Mouse (Mus musculus): ENCODE measurements around the gene Supt5. TPM values are rescaled to one million over a fixed set of nuclear protein-coding genes. Genes with fewer than 3 reads are reported as not detected.
A peak's percentile ranks its signal among the peaks of the same experiment; 100 is the strongest.

The Supt5 gene
- polyA plus RNA-seq, 1 experiment from 2014 or later = 77.1 TPM

DNA sequence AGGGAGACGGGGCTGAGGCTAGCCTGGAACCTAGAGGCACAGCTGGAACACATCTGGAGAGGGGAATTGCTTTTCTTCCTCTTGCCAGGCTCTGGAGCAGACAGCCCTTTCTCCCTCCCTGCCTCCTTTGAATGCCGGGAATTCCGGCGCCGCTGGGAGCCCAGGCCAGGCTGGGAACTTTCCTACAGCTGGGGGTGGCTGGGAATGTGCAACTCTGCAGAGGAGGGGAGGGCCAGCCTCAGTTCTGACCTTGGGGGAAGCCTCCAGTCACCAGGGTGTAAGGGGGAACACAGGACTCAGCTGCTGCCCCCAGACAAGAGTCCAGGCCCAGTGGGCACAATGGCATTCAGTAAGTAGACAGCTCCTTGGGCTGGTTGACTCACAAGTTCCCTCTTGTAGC lies 18.4 kb upstream of the Supt5 start:
- H3K27me3 ChIP-seq (replicated peaks; ENCODE audit: control insufficient read depth, insufficient read depth, low read length) = no peaks in the 10 kb centered on the region
- no peak overlapping the region for H3K4me3 ChIP-seq (ENCODE audit: low read length)
- 8% methylated on average over 5 of the region's 5 CpGs for WGBS
- no peak overlapping the region for H3K4me2 ChIP-seq (ENCODE audit: low read depth, low read length)
- H3K36me3 ChIP-seq (ENCODE audit: control insufficient read depth, insufficient read depth, low read length) = peaks cover 36% of the 10 kb centered on the region
- peak; percentile 32 for ATAC-seq
- peaks cover 26% of the 10 kb centered on the region for H3K4me1 ChIP-seq (ENCODE audit: control insufficient read depth, insufficient read depth, low read length)
- H3K27ac ChIP-seq (ENCODE audit: low read length) = peak overlapping the region; percentile 60
- no peak overlapping the region for H3K9ac ChIP-seq (ENCODE audit: low read depth, low read length)
- H3K9me3 ChIP-seq (ENCODE audit: control insufficient read depth, low read length) = no peaks in the 10 kb centered on the region

DNA sequence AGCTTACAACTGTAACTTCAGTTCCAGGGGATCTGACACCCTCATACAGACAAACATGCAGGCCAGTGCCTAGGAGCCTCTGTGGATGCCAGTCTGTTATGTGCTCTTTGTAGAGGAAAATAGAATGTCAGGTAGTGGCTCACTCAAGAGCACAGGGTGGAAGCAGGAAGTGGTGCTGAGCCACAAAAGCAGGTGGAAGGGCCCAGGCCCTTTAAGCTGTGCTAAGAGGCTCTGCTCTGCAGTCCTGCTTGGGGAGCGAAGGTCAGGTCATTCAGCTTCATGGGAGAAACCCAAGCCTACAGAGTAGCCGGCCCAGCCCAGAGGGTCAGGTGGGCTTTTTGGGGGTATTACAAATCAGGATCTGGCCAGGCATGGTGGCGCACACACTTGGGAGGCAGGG lies 16.7 kb upstream of the Supt5 start:
- Histone ChIP-seq H3K4me1 (ENCODE audit: control insufficient read depth, insufficient read depth, low read length) (peaks cover 34% of the 10 kb centered on the region), H3K9me3 (ENCODE audit: control insufficient read depth, low read length) (no peaks in the 10 kb centered on the region), H3K9ac (ENCODE audit: low read depth, low read length) (no peak overlapping the region), H3K27ac (ENCODE audit: low read length) (no peak overlapping the region), H3K4me2 (ENCODE audit: low read depth, low read length) (no peak overlapping the region), H3K36me3 (ENCODE audit: control insufficient read depth, insufficient read depth, low read length) (peaks cover 29% of the 10 kb centered on the region), H3K4me3 (ENCODE audit: low read length) (no peak overlapping the region), H3K27me3 (replicated peaks; ENCODE audit: control insufficient read depth, insufficient read depth, low read length) (no peaks in the 10 kb centered on the region)
- ATAC-seq = no peak
- WGBS = 86% methylated on average over 3 of the region's 3 CpGs

- no peak overlapping the region for H3K4me3 ChIP-seq (ENCODE audit: low read length)
- no peak for ATAC-seq
- H3K9ac ChIP-seq (ENCODE audit: low read depth, low read length) = no peak overlapping the region
- H3K27me3 ChIP-seq (replicated peaks; ENCODE audit: control insufficient read depth, insufficient read depth, low read length) = no peaks in the 10 kb centered on the region
- no peak overlapping the region for H3K27ac ChIP-seq (ENCODE audit: low read length)
- 93% methylated on average over 3 of the region's 3 CpGs for WGBS
- peaks cover 27% of the 10 kb centered on the region for H3K36me3 ChIP-seq (ENCODE audit: control insufficient read depth, insufficient read depth, low read length)
- H3K4me1 ChIP-seq (ENCODE audit: control insufficient read depth, insufficient read depth, low read length) = peaks cover 37% of the 10 kb centered on the region
- H3K4me2 ChIP-seq (ENCODE audit: low read depth, low read length) = no peak overlapping the region
- H3K9me3 ChIP-seq (ENCODE audit: control insufficient read depth, low read length) = no peaks in the 10 kb centered on the region
These were observed 16.1 kb upstream of the Supt5 start for GRCm38 (mm10) chr7:28354596-28354995.

DNA sequence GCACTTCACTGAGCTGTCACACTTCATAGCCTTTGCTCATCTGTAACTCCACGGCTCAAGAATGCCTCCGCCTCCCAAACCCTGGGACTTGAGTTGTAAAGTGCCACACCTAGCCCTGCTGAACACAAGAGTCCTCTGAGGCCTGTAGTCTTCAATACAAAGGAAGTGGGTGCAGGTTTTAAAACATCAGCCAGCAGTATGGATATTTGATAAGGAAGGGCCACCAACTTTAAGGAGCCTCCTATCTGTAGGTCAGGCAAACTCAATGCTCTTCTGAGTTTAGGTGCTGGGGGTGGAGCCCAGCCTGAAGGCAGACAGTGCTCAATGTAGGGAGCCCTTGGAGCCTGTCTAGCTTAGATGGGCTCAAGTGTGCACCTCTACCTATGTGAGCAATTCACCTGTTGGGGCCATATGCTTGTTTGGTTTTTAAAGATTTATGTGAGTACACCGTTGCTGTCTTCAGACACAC lies 15.6 kb upstream of the Supt5 start:
- H3K27ac ChIP-seq (ENCODE audit: low read length) = no peak overlapping the region
- no peak overlapping the region for H3K9ac ChIP-seq (ENCODE audit: low read depth, low read length)
- H3K4me1 ChIP-seq (ENCODE audit: control insufficient read depth, insufficient read depth, low read length) = peaks cover 41% of the 10 kb centered on the region
- no peak overlapping the region for H3K4me3 ChIP-seq (ENCODE audit: low read length)
- WGBS = 66% methylated on average over 3 of the region's 3 CpGs
- no peaks in the 10 kb centered on the region for H3K9me3 ChIP-seq (ENCODE audit: control insufficient read depth, low read length)
- no peak overlapping the region for H3K4me2 ChIP-seq (ENCODE audit: low read depth, low read length)
- peaks cover 27% of the 10 kb centered on the region for H3K36me3 ChIP-seq (ENCODE audit: control insufficient read depth, insufficient read depth, low read length)
- H3K27me3 ChIP-seq (replicated peaks; ENCODE audit: control insufficient read depth, insufficient read depth, low read length) = no peaks in the 10 kb centered on the region
- ATAC-seq = no peak

GRCm38 (mm10) chr7:28353267-28353666 lies 14.7 kb upstream of the Supt5 start:
- Histone ChIP-seq H3K27ac (ENCODE audit: low read length) (no peak overlapping the region), H3K27me3 (replicated peaks; ENCODE audit: control insufficient read depth, insufficient read depth, low read length) (no peaks in the 10 kb centered on the region)
- 95% methylated on average over 2 of the region's 2 CpGs for WGBS

DNA sequence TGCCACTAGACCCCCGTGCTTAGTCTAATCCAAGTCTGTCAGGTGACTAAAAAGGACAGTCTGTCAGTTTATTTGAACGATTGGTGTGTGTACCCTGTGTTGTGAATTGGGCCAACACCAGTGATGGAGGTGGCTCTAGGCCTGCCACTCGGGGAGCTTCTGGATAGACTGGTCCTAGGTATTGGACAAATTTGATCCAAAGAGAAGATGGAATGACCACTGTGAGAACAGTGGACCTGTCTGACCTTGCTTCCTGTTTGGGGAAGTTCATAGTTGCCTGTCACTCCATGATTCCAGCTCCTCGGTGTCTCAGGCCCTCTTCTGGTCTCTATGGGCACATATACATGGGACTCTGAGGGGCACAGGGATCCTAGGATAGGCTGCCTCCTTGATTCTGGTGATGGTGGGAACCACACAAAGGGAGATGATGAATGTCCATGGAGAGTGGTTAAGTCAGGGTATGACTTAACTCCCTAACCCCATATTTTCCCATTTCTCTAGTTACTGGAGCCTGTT lies 13.2 kb upstream of the Supt5 start:
- Histone ChIP-seq H3K27me3 (replicated peaks; ENCODE audit: control insufficient read depth, insufficient read depth, low read length) (no peaks in the 10 kb centered on the region), H3K9ac (ENCODE audit: low read depth, low read length) (peak overlapping the region; percentile 99), H3K9me3 (ENCODE audit: control insufficient read depth, low read length) (no peaks in the 10 kb centered on the region), H3K4me1 (ENCODE audit: control insufficient read depth, insufficient read depth, low read length) (peaks cover 19% of the 10 kb centered on the region), H3K36me3 (ENCODE audit: control insufficient read depth, insufficient read depth, low read length) (peaks cover 27% of the 10 kb centered on the region), H3K27ac (ENCODE audit: low read length) (peak overlapping the region; percentile 80; the same call in 1 of the 2 replicates), H3K4me3 (ENCODE audit: low read length) (peak overlapping the region; percentile 90), H3K4me2 (ENCODE audit: low read depth, low read length) (peak overlapping the region; percentile 86)
- ATAC-seq = no peak
- 28% methylated on average over 4 of the region's 4 CpGs for WGBS

More at GRCm38 (mm10) chr7:28353267-28353666, 14.7 kb upstream of the Supt5 start:
- H3K9ac ChIP-seq (ENCODE audit: low read depth, low read length) = no peak overlapping the region; the same call in 1 of the 2 replicates
- H3K4me2 ChIP-seq (ENCODE audit: low read depth, low read length) = no peak overlapping the region
- H3K4me3 ChIP-seq (ENCODE audit: low read length) = no peak overlapping the region
- H3K36me3 ChIP-seq (ENCODE audit: control insufficient read depth, insufficient read depth, low read length) = peaks cover 27% of the 10 kb centered on the region
- no peak for ATAC-seq
- peaks cover 34% of the 10 kb centered on the region for H3K4me1 ChIP-seq (ENCODE audit: control insufficient read depth, insufficient read depth, low read length)
- no peaks in the 10 kb centered on the region for H3K9me3 ChIP-seq (ENCODE audit: control insufficient read depth, low read length)

DNA sequence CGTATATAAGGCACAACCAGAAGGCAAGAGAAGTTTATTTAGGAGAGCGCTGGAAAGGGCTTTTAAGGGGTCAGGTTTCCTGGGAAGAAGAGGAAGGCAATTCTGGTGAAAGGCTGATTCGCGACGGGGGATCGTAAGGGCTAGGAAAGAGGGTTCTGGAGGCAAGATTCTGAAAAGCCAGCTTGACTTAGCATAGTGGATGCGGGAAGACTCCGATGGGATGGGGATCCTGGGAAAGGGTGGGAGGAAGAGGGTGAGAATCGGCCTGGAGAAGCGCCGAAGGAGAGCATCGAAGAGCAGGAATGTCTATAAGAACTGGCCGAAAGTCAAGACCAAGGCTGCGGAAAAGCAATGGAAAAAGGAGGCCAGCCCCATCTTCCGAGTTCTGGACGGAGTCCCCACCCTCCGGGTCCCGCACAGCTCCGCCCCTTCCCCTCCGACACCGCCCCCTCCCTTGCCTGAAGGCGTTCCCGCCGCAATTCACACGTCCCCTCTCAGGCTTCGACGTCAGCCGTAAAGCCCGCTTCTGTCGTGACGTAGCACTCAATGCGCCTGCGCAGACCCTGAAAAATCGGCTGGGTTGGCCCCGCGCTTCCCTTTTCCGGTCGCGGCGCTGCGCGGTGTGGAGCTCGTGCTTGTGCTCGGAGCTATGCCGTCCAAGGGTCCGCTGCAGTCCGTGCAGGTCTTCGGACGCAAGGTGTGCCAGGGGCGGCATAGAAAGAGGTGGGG lies 11.8 kb upstream of the Supt5 start, which contains the start of gene Rps16:
Rps16 (plus strand) TSS at position 498 of the 729 bp plus-strand sequence.
- no peaks in the 10 kb centered on the region for H3K9me3 ChIP-seq (ENCODE audit: control insufficient read depth, low read length)
- peak; percentile 92 for ATAC-seq
- H3K4me3 ChIP-seq (ENCODE audit: low read length) = peak within 1 kb of the TSS; percentile 90
- peaks cover 17% of the 10 kb centered on the region for H3K4me1 ChIP-seq (ENCODE audit: control insufficient read depth, insufficient read depth, low read length)
- peaks cover 27% of the 10 kb centered on the region for H3K36me3 ChIP-seq (ENCODE audit: control insufficient read depth, insufficient read depth, low read length)
- H3K9ac ChIP-seq (ENCODE audit: low read depth, low read length) = peak within 1 kb of the TSS; percentile 99
- under 1% methylated on average over 50 of the region's 50 CpGs for WGBS
- no peaks in the 10 kb centered on the region for H3K27me3 ChIP-seq (replicated peaks; ENCODE audit: control insufficient read depth, insufficient read depth, low read length)
- peak within 1 kb of the TSS; percentile 86 for H3K4me2 ChIP-seq (ENCODE audit: low read depth, low read length)
- H3K27ac ChIP-seq (ENCODE audit: low read length) = peak within 1 kb of the TSS; percentile 81

DNA sequence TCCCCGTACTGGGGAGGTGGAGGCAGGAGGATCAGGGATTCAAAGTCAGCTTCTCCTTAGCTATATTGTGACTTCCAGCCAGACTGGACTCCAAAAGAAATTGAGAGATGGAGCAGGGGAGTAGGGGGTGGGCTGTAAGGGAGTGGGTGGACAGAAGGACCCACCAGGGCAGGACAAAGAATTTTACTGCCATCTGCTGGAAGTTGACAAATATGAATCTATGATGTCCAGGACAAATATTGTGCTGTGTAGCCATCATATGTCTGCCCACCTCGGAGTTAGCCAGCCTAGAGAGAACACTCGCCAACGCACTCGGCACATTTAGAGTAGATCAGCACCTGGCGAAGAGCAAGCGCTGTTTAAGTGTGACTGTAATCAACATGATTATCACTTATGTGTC lies 10.1 kb upstream of the Supt5 start:
- Histone ChIP-seq H3K27ac (ENCODE audit: low read length) (no peak overlapping the region), H3K9me3 (ENCODE audit: control insufficient read depth, low read length) (no peaks in the 10 kb centered on the region), H3K4me1 (ENCODE audit: control insufficient read depth, insufficient read depth, low read length) (peaks cover 17% of the 10 kb centered on the region), H3K4me3 (ENCODE audit: low read length) (no peak overlapping the region), H3K27me3 (replicated peaks; ENCODE audit: control insufficient read depth, insufficient read depth, low read length) (no peaks in the 10 kb centered on the region), H3K36me3 (ENCODE audit: control insufficient read depth, insufficient read depth, low read length) (peaks cover 13% of the 10 kb centered on the region), H3K9ac (ENCODE audit: low read depth, low read length) (no peak overlapping the region), H3K4me2 (ENCODE audit: low read depth, low read length) (no peak overlapping the region)
- ATAC-seq = no peak
- WGBS = 87% methylated on average over 7 of the region's 7 CpGs

- H3K4me3 ChIP-seq (ENCODE audit: low read length) = no peak overlapping the region
- peaks cover 5% of the 10 kb centered on the region for H3K36me3 ChIP-seq (ENCODE audit: control insufficient read depth, insufficient read depth, low read length)
- ATAC-seq = no peak
- H3K9ac ChIP-seq (ENCODE audit: low read depth, low read length) = no peak overlapping the region
- no peaks in the 10 kb centered on the region for H3K27me3 ChIP-seq (replicated peaks; ENCODE audit: control insufficient read depth, insufficient read depth, low read length)
- 64% methylated on average over 3 of the region's 3 CpGs for WGBS
- H3K4me1 ChIP-seq (ENCODE audit: control insufficient read depth, insufficient read depth, low read length) = peaks cover 17% of the 10 kb centered on the region
- H3K27ac ChIP-seq (ENCODE audit: low read length) = no peak overlapping the region
- H3K9me3 ChIP-seq (ENCODE audit: control insufficient read depth, low read length) = no peaks in the 10 kb centered on the region
- H3K4me2 ChIP-seq (ENCODE audit: low read depth, low read length) = no peak overlapping the region
These were observed 9.2 kb upstream of the Supt5 start for GRCm38 (mm10) chr7:28347746-28348145.
